Mouse (Mus musculus): ENCODE results near the gene Fmn2.

The Fmn2 gene

DNA sequence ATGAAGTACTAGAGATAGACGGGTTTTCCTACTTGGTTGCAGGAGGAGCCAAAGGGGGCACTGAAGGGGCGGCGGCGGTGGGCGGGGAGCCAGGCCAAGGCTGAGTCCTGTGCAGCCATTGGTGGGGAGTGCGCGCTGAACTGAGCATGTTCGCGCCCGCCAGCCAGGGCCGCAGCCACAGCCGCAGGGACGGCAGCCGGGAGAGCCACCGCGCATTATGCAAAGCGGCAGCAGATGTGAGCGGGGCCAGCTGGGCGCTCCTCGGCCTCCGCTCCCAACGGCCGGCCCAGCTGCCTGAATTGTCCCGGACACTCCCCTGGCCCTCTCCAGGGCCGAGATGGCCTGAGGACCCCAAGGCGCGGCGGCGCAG is at the start of gene Fmn2:
Fmn2 (plus strand) TSS at position 165 of the 370 bp plus-strand sequence.
- no peak for DNase-seq (ENCODE audit: low read depth, low spot score)

DNA sequence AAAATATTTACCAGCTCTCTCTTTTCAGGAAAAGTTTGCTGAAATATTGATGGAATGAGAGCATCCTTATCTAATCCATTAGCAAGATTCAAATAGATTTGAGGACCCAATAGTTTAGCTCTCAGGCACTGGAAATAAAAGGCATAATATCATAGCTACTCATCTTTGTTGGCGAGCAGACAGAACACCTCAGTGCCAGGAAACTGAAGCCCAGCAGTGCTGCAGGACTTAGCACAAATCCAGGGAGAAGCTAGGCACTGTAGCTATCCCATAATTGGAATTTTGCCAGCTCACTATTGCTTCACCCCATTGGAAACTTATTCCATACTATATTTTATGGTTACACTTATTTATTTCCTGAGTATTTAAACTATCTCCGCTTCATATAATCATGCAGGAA is 46.5 kb upstream of the Fmn2 start:
- no peak for DNase-seq (ENCODE audit: low read depth, low spot score)

DNA sequence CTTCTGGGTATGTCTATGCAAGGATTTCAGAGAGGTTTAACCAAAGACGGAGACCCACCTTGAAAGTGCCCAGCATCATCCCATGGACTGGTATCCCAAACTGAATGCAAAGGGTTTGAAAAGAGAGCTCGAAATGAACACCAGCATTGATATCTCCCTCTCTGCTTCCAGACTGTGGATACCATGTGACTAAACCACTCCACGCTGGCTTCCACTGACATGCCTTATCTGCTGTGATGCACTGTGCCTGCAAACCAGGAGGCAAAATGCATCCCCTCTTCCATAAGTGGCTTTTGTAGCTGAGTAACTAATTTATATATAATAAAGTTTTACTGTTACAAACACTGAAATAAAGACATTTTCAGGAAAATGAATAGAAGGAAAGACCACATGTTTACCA is 36.2 kb upstream of the Fmn2 start:
- no peak for DNase-seq (ENCODE audit: low read depth, low spot score)

DNA sequence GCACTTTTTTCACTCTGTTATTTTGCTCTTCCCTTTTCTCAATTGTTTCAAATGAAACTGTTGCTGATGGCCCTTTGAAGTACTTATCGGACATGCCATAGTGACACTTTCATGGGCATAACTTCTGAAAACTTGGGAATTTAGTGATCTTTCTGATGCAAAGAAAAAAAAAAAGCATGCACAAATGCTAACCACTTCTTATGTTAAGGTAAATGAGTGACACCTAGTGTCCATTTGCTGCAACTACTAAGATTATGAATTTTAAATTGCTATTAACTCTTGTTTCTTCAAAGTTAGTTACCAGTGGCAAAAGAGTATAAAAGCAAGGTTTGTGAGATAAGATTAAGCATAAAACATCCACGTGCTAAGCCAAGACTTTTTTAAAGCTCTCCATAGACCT is 35.4 kb upstream of the Fmn2 start:
- DNase-seq (ENCODE audit: low read depth, low spot score) = peak; percentile 2

DNA sequence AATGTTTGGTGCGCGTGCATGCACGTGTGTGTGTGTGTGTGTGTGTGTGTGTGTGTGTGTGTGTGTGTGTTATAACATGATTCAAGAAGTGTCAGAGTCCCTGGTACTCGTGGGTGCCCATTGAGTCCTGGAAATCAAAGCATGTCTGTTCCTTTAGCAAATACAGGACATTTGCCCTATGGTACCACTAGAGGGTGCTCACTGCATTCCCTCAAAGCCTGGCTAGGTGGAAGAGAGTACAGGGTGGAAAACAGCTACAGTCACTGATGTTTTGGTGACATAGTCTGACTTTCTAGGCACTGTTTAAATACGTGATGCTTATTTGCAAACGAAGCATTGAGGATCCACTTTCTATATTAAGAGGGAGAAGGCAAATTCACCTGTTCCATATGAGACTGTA is 31.9 kb upstream of the Fmn2 start:
- peak; percentile 0 for DNase-seq (ENCODE audit: low read depth, low spot score)

DNA sequence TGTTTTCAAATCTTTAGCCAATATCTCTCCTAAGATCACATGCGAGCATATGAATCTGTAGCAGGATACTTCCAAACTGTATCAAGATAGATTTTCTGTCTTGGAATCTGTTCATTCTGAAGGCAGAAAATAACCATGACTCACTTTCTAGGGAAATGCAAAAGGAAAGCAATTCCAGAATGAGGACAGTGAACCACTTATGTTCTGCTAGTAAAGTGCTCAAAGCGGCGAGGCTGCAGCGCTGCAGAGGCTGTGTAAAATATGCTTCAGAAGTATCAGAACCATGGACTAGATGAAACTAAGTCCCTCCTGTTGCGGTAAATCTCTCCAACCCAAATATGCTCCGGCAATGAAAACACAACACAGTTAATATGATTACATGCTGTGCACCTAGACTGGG is 19.1 kb upstream of the Fmn2 start:
- no peak for DNase-seq (ENCODE audit: low read depth, low spot score)

DNA sequence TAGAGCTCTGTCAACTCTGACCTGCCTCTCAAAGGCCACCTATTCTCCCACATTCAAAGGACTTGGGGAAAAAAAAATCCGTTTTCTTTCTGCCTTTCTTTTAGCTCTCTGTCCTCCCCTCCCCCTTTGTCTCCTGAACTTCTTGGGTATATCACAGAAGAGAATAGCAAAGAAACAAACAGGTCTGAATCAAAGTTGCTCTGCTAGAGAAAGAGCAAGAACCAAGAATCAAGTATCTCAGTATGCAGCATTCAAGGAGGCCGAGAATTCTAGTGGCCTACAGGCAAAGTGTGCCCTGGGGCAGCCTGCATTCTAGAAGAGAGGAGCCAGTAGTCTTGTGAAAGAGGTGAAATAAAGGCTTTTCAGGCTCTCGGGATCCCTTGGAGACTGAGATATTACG is 1.6 kb upstream of the Fmn2 start:
- DNase-seq (ENCODE audit: low read depth, low spot score) = no peak

DNA sequence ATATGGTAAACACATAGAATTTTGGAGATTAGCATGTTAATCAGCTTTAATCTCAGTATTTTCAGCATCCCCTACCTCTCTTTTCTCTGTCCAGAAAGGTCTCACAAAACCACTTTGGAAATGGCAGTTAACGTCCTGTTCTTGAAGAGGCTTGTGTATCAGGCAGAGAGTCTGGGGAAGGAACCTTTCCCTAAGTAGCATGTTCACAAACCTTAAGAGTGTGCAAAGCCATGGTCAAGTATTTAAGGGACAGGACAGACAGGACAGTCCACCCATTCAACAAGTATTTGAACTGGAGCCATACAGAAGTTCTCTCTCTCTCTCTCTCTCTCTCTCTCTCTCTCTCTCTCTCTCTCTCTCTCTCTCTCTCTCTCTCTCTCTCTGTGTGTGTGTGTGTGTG is 614 bp upstream of the Fmn2 start:
- no peak for DNase-seq (ENCODE audit: low read depth, low spot score)

DNA sequence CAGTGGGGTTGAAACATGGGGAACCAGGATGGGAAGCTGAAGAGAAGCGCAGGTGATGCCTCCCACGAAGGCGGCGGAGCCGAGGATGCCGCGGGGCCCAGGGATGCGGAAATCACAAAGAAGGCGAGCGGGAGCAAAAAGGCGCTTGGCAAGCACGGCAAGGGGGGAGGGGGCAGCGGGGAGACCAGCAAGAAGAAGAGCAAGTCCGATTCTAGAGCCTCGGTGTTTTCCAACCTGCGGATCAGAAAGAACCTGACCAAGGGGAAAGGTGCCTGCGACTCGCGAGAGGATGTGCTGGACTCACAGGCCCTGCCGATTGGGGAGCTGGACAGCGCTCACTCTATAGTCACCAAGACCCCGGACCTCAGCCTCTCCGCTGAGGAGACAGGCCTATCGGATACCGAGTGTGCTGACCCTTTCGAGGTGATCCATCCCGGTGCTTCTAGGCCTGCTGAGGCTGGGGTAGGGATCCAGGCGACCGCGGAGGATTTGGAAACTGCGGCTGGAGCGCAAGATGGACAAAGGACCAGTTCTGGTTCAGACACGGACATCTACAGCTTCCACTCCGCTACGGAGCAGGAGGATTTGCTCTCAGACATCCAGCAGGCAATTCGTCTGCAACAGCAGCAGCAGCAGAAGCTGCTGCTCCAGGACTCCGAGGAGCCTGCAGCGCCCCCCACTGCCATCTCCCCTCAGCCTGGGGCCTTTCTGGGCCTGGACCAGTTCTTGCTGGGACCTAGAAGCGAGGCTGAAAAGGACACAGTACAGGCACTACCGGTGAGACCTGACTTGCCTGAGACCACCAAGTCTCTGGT is 613 bp downstream of the Fmn2 start:
- no peak for DNase-seq (ENCODE audit: low read depth, low spot score)

DNA sequence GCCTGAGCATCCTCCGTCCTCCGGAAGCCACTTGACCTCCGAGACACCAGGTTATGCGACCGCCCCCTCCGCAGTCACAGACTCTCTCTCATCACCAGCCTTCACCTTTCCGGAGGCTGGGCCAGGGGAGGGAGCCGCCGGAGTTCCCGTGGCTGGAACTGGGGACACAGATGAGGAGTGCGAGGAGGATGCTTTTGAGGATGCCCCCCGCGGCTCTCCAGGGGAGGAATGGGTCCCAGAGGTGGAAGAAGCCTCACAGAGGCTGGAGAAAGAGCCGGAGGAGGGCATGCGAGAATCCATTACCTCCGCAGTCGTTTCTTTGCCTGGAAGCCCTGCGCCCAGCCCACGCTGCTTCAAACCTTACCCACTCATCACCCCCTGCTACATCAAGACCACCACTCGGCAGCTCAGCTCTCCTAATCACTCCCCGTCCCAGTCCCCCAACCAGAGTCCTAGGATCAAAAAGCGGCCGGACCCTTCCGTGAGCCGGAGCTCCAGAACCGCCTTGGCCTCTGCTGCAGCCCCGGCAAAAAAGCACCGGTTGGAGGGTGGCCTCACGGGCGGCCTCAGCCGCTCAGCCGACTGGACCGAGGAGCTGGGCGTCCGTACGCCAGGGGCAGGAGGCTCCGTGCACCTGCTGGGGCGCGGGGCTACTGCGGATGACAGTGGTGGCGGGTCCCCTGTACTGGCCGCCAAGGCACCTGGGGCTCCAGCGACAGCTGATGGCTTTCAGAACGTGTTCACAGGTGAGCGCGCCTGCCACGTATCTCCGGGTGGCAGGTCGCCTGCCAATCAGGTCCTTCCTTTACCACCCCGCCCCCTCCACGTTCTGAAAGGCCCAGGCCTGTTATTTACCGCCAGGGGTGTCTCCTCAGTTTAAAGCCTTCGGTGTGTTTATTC is 1.5 kb downstream of the Fmn2 start:
- no peak for DNase-seq (ENCODE audit: low read depth, low spot score)

DNA sequence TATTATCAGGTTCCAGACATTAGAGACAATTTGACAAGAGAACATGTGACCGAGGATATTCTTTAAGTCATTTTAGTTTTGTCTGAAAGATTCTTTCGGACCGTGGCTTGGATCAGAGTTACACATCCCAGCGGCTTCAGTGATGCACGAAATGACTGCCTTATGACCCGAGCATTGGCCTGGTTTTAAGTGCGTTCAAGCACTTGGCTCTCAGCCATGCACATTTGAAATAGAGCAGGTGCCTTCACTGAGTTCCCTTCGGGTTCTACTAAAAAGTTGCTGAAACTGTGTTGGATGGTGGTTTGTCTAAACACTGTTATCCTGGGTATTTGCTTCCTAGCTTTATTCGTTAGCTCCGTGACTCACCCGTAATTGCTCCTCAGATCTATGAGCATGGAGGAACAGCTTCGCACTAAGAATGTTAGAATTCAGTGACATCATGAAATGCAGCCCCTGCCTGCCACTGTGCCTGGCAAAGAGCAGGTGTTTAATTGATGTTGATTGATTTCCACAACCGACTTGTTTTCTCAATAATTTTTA is 7.0 kb downstream of the Fmn2 start:
- no peak for DNase-seq (ENCODE audit: low read depth, low spot score)

DNA sequence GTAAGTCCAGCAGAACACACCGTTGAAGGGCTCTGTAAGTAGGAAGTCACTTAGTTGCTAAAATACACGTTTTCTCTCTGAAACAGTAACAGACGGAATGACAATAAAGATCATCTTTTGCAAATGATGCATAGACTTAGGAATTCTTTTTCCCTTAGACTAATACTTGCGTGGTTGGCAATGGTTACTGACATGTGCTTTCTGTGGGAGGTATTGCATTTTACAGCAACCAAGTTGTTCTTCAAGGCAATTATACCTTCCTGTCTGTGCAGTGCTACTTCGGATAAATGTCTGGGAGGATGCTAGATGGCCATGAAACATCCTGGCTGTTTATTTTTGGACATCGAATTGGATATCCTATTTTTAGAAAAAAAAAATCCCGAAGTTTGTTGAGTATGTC is 11.8 kb downstream of the Fmn2 start:
- DNase-seq (ENCODE audit: low read depth, low spot score) = no peak

DNA sequence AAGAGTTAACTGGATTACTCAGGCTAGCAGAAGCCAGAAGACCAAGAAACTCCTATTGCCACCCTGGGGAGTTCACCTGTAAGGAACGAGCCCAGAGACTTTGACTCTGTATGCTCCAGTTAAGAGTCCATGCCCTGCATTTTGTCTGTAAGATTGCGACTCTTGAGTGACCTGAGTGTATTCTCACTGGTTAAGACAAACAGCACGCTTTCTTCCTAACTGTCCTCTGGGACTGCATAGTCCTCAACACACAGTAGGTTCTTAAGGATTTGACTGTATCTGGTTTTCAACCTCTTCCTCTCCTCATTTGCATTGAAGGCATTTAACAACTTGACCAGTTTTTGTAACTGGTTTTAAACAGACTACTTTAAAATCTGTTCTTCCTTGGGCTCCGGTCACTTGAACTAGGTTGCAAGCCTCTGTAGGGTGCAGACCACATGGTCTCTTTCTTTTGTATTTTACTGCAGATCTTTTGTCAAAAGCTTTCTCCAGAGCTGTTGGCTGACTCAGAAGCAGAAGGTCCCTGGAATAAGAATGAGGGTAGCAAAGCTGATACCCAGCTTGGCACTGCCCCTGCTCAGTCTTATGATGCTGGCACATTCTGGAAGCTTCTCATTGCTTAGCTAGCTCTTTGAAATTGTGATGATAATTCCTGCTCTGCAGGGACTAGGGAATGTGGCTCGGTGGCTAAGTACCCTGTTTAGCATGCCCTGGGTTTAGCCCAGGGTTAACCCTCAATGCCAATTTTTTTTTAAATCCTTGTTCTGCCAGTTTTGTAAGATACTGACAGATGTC is 20.5 kb downstream of the Fmn2 start:
- no peak for DNase-seq (ENCODE audit: low read depth, low spot score)

DNA sequence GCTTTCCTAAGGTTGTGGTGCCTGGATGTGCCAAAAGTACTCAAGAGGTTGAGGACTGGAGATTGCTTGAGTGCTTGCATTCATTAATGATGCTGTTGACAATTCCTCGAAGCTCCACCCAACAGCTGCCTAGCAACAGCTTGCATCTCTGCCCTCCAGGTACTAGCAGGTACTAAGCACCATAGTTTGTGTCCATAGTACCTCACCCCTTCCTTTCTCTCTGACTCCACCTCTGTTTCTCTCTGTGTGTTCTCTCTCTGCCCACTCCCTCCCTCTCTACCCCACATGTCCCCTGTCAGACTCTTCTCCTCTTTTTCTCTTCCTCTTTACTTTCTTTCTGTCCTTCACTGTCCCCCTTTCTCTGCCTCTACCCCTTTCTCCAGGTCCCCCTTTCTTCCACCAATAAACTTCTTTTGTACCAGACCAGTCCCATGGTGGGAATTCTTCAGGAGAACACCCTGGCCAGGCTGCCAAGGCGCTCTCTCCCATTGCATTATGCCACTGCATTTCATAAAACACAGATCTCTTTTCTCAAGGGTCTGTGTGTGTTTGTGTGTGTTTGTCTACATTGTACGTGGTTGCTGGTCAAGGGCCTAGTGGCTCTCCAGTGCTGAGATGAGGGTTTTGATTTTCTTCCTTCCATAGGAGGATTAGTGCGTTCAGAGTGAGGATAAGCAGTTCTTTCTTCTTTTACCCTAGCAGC is 21.3 kb downstream of the Fmn2 start:
- DNase-seq (ENCODE audit: low read depth, low spot score) = no peak

DNA sequence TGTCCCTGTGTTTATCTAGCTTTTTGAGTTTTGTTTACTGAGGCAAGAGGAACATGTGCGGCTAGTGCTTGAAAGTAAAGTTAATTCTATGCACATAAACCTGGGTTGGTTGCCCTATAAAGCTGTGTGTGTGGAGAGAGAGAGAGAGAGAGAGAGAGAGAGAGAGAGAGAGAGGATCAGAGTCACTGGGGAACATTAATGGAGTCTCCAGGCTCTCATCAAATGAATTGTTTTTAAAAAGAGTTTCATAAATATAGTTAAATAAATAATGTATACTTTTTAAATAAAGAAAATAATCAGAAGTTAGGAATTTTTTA is 21.8 kb downstream of the Fmn2 start:
- no peak for DNase-seq (ENCODE audit: low read depth, low spot score)

DNA sequence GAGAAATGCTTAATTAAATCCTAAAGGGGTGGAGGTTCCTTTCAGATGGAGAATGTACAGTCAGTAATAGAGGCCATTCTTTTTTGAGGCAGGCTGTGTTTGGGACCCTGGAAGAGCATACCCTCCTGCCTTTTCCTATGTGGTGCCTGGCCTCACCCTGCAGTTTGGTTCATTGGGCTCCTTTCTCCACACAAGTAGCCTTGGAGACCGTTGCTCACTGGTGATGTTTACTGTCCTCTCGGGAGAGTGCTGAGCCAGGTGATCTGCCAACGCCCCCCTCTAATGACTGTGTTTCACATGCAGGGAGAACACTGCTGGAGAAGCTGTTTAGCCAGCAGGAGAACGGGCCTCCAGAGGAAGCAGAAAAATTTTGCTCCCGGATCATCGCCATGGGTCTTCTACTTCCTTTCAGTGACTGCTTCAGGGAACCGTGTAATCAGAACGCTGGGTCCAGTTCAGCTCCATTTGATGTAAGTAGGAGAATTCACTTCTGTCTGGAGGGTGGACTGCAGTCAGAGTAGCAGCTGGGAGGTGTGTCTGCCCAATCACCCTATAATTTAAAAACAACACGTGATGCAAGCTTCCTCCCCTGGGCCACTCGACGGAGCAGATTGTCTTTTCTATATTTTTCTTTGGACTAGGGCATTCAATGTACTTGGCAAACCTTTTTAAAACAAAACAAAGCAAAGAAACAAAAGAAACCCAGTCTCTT is 35.3 kb downstream of the Fmn2 start:
- no peak for DNase-seq (ENCODE audit: low read depth, low spot score)

DNA sequence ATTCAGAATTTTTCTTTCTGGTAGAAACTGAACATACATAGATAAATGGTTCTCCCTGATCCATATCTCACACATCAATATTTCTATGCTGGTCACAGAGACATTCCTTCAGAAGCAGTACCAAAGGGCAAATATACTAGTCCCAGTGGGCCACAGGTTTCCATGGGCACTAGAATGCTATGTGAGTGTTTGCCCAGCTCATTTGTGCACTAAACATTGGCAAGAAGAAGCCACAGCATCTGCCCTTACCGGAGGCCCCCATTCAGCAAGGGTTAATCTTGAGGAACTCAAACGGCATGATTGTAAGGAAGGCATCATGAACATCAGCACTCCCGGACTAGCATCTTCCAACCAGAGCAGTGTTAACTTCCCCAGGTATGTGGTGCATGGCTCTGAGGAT is 35.9 kb downstream of the Fmn2 start:
- DNase-seq (ENCODE audit: low read depth, low spot score) = no peak

DNA sequence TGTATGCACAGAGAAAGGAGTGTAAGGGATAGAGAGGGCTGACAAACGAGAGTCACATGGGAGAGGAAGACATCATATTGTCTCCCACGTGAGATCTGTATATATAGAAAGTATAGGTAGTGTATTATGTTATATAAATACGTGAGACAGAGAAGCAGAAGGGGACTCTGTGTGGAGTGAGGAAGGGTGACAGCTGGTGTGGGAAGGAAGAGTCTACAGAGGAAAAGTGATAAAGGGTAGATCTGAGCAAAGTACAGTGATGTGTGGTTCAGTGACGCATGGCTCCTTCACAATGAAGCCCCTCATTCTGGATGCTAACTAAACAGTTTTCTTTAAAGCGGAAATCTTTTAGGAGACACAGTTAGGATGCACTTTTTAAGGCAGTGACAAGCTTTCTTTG is 46.7 kb downstream of the Fmn2 start:
- no peak for DNase-seq (ENCODE audit: low read depth, low spot score)

DNA sequence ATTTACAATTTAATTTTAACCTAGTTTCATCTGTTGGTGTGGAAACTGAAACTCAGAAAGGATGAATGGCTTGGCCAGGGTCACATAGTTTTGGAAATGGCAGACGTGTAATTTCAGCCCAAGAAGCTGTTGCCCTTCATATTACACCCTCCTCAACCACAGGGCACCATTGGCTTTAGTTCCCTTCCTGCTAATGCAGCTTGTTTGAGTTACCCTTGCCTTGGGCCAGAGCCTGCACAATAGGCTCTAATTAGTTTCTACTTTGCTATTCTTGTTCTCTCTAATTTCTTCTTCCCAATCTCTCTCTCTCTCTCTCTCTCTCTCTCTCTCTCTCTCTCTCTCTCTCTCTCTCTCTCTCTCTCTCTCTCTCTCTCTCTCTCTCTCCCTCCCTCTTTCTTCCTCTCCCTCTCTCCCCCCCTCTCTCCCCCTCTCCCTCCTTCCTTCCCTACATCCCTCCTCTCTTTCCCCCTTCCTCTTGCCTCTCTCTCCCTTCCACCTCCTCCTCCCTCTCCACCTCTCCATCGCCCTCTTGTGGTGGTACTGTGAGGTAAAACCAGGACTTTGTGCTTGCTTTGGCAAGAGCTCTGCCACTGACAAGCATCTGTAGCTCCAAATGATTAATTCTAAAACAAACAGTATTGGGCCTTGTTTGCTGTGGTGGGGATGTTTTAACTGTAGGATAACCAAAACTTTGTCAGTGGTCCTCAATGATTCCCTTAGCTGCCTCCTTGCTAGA is 51.8 kb downstream of the Fmn2 start:
- DNase-seq (ENCODE audit: low read depth, low spot score) = no peak

DNA sequence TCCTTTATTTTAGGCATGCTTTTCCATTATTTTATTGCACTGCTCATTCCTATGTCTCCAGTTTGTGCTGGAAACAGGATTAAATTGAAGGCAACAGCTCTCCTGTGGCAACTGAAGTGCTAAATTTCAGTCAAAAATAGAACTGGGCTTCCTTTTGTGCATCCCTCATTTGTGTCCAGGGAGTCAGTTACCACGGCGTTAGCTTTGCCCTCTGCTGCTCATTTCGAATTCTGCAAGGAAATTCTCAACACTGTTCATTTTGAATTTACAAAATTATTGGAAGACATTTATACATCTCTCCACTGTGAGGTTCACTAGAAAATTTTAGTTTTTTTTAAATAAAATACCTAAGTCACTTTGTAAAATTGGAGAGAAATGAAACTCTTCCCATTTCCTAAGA is 53.8 kb downstream of the Fmn2 start:
- DNase-seq (ENCODE audit: low read depth, low spot score) = no peak

Data from c-Kit-negative CD71-positive TER-119-positive erythroid progenitor cells, embryonic 14.5 days (primary cell).